Mouse (Mus musculus) intestine, embryonic 15.5 days (tissue): Measurements from ENCODE around the gene B3gnt8. TPM values are rescaled to one million over a fixed set of nuclear protein-coding genes. Genes with fewer than 3 reads are reported as not detected.
A peak's percentile ranks its signal among the peaks of the same experiment; 100 is the strongest.
"Not testable (repeated sequence)": the region's sequence is repeated elsewhere in the genome, so short reads cannot be mapped to it uniquely, and the experiment has no call there.

Experiments used
- ATAC-seq: fragments of 200-750 bp; cut with Nextera tagmentation; 2 replicates; pipeline ENCODE4 v1.8.0; 2017; ENCODE audit warnings: moderate TSS enrichment, moderate library complexity
- H3K27ac ChIP-seq: fragments of 300-500 bp; sonication (generic); 2 replicates; pipeline ENCODE4 v1.5.1; 2015; ENCODE audit warnings: mild to moderate bottlenecking, inconsistent platforms
- H3K27me3 ChIP-seq: fragments of 300-500 bp; sonication (generic); replicated peaks from 2 replicates; pipeline ENCODE4 v1.6.1; 2015; ENCODE audit warnings: inconsistent platforms
- H3K36me3 ChIP-seq: fragments of 300-500 bp; sonication (generic); 2 replicates; pipeline ENCODE4 v1.6.1; 2015; ENCODE audit warnings: inconsistent platforms
- H3K4me1 ChIP-seq: fragments of 300-500 bp; sonication (generic); replicated peaks from 2 replicates; pipeline ENCODE4 v1.6.1; 2015; ENCODE audit warnings: inconsistent platforms
- H3K4me2 ChIP-seq: fragments of 300-500 bp; sonication (generic); replicated peaks from 2 replicates; pipeline ENCODE4 v1.6.1; 2015; ENCODE audit warnings: mild to moderate bottlenecking, inconsistent platforms
- H3K4me3 ChIP-seq: fragments of 300-500 bp; sonication (generic); replicated peaks from 2 replicates; pipeline ENCODE4 v1.5.1; 2015; ENCODE audit warnings: inconsistent platforms
- H3K9ac ChIP-seq: fragments of 300-500 bp; sonication (generic); 2 replicates; pipeline ENCODE4 v1.6.1; 2015; ENCODE audit warnings: inconsistent platforms
- H3K9me3 ChIP-seq: fragments of 300-500 bp; sonication (generic); 2 replicates; pipeline ENCODE4 v1.6.1; 2016; ENCODE audit warnings: inconsistent platforms
- WGBS: fragments of 180-500 bp; shearing (Covaris S2); methylation state at CpG from one replicate; pipeline ENCODE4 v1.1.7; 2015; 5-methylcytosine and 5-hydroxymethylcytosine counted together
- polyA plus RNA-seq: library from polyadenylated mRNA; unstranded; fragments of >200 nt; fragmentation: Nextera tagmentation; extraction: Ambion mirVana; gene quantifications from 2 replicates; pipeline ENCODE4 v1.2.1, GENCODE M21; 2015

B3gnt8 gene
- polyA plus RNA-seq: 7.1 and 8.6 TPM in 2 replicates

GRCm38 (mm10) chr7:25626509-25627430, at the start of gene B3gnt8:
TSS of gene B3gnt8 (plus strand) at chr7:25626654.
- peaks cover 25% of the 10 kb centered on the region for H3K4me1 ChIP-seq
- H3K27ac ChIP-seq: peak within 1 kb of the TSS; percentile 60
- peak within 1 kb of the TSS; percentile 48 for H3K4me3 ChIP-seq
- H3K9me3 ChIP-seq: no peaks in the 10 kb centered on the region
- ATAC-seq: peak; percentile 55
- peaks cover 16% of the 10 kb centered on the region; the same call in 1 of the 2 replicates for H3K36me3 ChIP-seq
- peak within 1 kb of the TSS; percentile 57 for H3K9ac ChIP-seq
- peak within 1 kb of the TSS; percentile 84 for H3K4me2 ChIP-seq
- WGBS: 14% methylated on average over 29 of the region's 29 CpGs
- H3K27me3 ChIP-seq: no peaks in the 10 kb centered on the region

DNA sequence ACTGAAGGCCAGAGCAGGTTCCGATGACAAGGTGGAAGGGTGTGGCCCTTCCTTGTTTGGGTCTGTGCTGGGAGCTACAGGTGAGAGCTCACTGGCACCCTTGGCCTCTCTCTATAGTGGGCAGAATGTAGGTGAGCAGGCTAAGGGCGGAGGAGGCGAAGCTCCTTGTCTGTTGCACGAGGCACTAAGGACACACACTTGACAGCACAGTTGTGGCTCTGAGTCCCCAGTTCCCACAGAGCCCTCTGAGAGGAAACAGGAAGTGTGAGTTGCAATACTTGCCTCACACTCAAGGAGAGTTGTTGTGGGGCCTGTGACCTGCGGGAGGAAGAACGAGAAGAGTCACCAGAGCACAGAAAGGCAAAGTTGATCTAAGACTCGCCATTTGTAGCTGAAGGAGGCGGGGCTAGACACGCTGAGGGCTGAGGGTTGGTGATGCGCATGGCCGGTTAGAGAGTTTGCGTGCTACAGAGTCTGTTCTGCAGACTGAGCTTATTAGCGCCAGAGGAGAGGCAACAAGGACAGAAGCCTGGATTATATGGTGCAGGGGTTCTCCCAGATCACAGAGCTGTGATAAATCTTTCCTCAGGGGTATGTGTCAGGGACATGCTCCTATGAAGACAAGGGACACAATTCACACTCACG, 49.5 kb upstream of the B3gnt8 start:
- WGBS: 60% methylated on average over 14 of the region's 14 CpGs
- H3K27me3 ChIP-seq, H3K4me2 ChIP-seq, H3K36me3 ChIP-seq, H3K4me1 ChIP-seq, H3K4me3 ChIP-seq, H3K9me3 ChIP-seq, H3K27ac ChIP-seq, H3K9ac ChIP-seq: not testable (repeated sequence)
- peak; percentile 77 for ATAC-seq

- Histone ChIP-seq H3K27ac (no peak overlapping the region), H3K36me3 (no peaks in the 10 kb centered on the region), H3K4me3 (no peak overlapping the region), H3K4me1 (peaks cover 8% of the 10 kb centered on the region), H3K4me2 (no peak overlapping the region), H3K9me3 (no peaks in the 10 kb centered on the region), H3K9ac (no peak overlapping the region), H3K27me3 (no peaks in the 10 kb centered on the region)
- 82% methylated on average over 10 of the region's 10 CpGs for WGBS
- no peak for ATAC-seq
These were observed 47.0 kb upstream of the B3gnt8 start for GRCm38 (mm10) chr7:25579441-25579840.

DNA sequence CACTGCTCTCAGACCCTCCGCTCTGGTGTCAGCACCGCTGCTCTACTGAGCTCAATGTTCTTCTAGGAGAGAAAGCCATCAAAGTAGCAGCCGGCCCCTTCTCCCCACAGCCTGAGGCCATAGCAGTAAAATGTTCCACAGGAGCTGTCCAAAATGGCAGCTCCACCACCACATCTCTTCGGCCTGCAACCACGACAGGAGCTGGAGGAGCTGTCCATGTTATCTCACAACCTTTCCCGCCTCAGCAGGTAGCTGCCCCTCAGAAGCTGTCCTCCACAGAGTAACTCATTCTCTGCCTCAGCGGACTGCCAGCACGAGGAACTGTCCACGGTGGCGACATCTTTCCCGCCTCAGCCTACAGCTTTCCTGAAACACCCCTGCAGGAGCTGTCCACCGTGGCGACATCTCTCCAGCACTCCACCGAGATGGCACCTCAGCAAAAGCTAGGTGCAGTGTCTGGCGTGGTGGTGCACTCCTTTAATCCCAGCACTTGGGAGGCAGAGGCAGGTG, 44.1 kb upstream of the B3gnt8 start:
- H3K36me3 ChIP-seq: no peaks in the 10 kb centered on the region
- no peak overlapping the region for H3K27ac ChIP-seq
- WGBS: 87% methylated on average over 15 of the region's 15 CpGs
- H3K9ac ChIP-seq: no peak overlapping the region
- no peaks in the 10 kb centered on the region for H3K4me1 ChIP-seq
- H3K4me2 ChIP-seq: no peak overlapping the region
- no peaks in the 10 kb centered on the region for H3K9me3 ChIP-seq
- H3K27me3 ChIP-seq: no peaks in the 10 kb centered on the region
- H3K4me3 ChIP-seq: no peak overlapping the region
- ATAC-seq: no peak

DNA sequence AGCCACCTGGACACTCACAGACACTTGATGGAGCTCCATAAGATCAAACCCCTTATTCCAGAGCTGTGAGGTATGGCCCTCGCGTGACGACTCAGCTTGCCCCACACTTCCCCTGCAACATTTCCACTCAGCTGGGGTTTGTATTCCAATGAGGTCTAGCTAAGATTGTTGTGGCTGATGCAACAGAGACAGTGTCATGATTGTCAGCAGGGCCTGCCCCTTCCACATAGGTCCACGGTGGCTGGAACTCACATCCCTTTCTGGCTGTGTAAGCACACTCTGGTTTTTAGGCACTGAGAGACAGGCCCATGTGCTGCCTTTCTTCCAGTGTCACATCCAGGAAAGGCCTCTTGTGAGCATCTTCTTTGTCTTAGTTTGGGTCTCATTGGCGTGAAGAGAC, 41.8 kb upstream of the B3gnt8 start:
- no peak for ATAC-seq
- WGBS: 83% methylated on average over 5 of the region's 5 CpGs

GRCm38 (mm10) chr7:25585351-25586204, 40.9 kb upstream of the B3gnt8 start:
- no peak overlapping the region for H3K27ac ChIP-seq
- WGBS: 76% methylated on average over 9 of the region's 9 CpGs
- no peaks in the 10 kb centered on the region for H3K9me3 ChIP-seq
- H3K4me1 ChIP-seq: no peaks in the 10 kb centered on the region
- H3K36me3 ChIP-seq: no peaks in the 10 kb centered on the region
- H3K9ac ChIP-seq: no peak overlapping the region
- H3K4me2 ChIP-seq: no peak overlapping the region
- ATAC-seq: no peak
- no peaks in the 10 kb centered on the region for H3K27me3 ChIP-seq
- no peak overlapping the region for H3K4me3 ChIP-seq

More for the DNA sequence above, 41.8 kb upstream of the B3gnt8 start:
- no peaks in the 10 kb centered on the region for H3K27me3 ChIP-seq
- H3K9me3 ChIP-seq: no peaks in the 10 kb centered on the region
- no peak overlapping the region for H3K4me3 ChIP-seq
- H3K36me3 ChIP-seq: no peaks in the 10 kb centered on the region
- no peak overlapping the region for H3K9ac ChIP-seq
- H3K4me1 ChIP-seq: no peaks in the 10 kb centered on the region
- no peak overlapping the region for H3K27ac ChIP-seq
- H3K4me2 ChIP-seq: no peak overlapping the region

DNA sequence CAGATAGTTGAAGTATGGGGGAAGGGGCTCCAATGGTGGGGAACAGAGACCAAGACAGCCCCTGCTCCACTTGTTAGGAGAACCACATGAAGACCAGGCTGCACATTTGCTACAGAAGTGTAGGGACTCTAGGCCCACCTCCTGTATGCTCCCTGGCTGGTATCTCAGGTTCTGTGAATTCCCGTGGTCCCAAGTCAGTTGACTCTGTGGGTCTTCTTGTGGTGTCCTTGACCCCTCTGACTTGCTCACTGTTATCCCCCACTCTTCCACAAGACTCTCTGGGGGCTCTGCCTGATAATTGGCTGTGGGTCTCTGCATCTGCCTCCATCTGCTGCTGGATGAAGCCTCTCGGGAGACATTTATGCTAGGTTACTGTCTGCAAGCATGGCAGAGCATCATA, 35.2 kb upstream of the B3gnt8 start:
- no peaks in the 10 kb centered on the region for H3K9me3 ChIP-seq
- no peaks in the 10 kb centered on the region for H3K27me3 ChIP-seq
- H3K36me3 ChIP-seq: no peaks in the 10 kb centered on the region
- no peak overlapping the region for H3K27ac ChIP-seq
- no peak overlapping the region for H3K9ac ChIP-seq
- H3K4me2 ChIP-seq: no peak overlapping the region
- no peak for ATAC-seq
- H3K4me3 ChIP-seq: no peak overlapping the region
- WGBS: 78% methylated on average over 2 of the region's 2 CpGs
- H3K4me1 ChIP-seq: no peaks in the 10 kb centered on the region

- Histone ChIP-seq H3K9ac (no peak overlapping the region), H3K4me2 (no peak overlapping the region), H3K4me3 (no peak overlapping the region), H3K9me3 (no peaks in the 10 kb centered on the region), H3K27me3 (no peaks in the 10 kb centered on the region), H3K4me1 (no peaks in the 10 kb centered on the region), H3K36me3 (no peaks in the 10 kb centered on the region), H3K27ac (no peak overlapping the region)
- ATAC-seq: no peak
- WGBS: 73% methylated on average over 3 of the region's 3 CpGs
These were observed 32.6 kb upstream of the B3gnt8 start for GRCm38 (mm10) chr7:25593859-25594258.

GRCm38 (mm10) chr7:25599663-25600062, 26.8 kb upstream of the B3gnt8 start:
- WGBS: 9% methylated on average over 10 of the region's 10 CpGs
- ATAC-seq: peak; percentile 55
- H3K4me1 ChIP-seq: no peaks in the 10 kb centered on the region
- H3K27ac ChIP-seq: no peak overlapping the region
- H3K9ac ChIP-seq: no peak overlapping the region
- H3K4me2 ChIP-seq: no peak overlapping the region
- H3K27me3 ChIP-seq: no peaks in the 10 kb centered on the region
- H3K36me3 ChIP-seq: no peaks in the 10 kb centered on the region
- no peak overlapping the region for H3K4me3 ChIP-seq
- H3K9me3 ChIP-seq: no peaks in the 10 kb centered on the region

DNA sequence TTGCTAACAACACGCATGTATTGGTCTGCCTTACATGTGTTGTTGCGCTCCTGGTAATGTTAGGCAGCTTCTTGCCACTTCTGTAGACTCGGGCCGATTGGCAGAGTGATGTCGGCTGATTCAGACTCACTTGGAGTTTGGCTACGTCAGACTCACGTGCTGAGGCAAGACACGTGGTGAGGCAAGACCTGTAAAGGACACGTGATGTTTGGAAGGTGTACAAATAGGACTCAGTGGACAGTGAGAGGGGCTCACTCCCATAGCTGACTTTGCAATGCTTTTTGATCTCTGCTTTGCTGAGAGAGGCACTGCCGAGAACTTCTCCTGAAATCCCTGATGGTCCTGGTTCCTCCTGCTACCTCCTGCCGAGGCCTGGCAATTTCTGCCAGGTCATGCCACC, 25.8 kb upstream of the B3gnt8 start:
- no peaks in the 10 kb centered on the region for H3K9me3 ChIP-seq
- H3K4me1 ChIP-seq: no peaks in the 10 kb centered on the region
- no peak overlapping the region for H3K4me2 ChIP-seq
- 82% methylated on average over 11 of the region's 11 CpGs for WGBS
- no peak overlapping the region for H3K27ac ChIP-seq
- no peak for ATAC-seq
- no peak overlapping the region for H3K4me3 ChIP-seq
- no peak overlapping the region for H3K9ac ChIP-seq
- no peaks in the 10 kb centered on the region for H3K36me3 ChIP-seq
- no peaks in the 10 kb centered on the region for H3K27me3 ChIP-seq

DNA sequence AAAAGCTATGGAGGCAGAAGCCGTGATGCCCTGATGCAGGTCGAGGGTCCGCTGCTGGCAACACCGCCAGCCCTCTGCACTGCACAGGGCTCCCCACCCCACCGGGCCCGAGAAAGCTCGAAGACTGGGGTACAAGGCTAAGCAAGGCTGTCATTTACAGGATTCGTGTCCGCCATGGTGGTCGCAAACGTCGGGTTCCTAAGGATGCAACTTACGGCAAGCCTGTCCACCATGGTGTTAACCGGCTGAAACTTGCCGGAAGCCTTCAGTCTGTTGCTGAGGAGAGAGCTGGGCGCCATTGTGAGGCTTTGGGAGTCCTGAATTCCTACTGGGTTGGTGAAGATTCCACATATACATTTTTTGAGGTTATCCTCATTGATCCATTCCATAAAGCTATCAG, 25.1 kb upstream of the B3gnt8 start:
- no peaks in the 10 kb centered on the region for H3K36me3 ChIP-seq
- no peak overlapping the region for H3K9ac ChIP-seq
- no peak for ATAC-seq
- 86% methylated on average over 16 of the region's 16 CpGs for WGBS
- H3K9me3 ChIP-seq: no peaks in the 10 kb centered on the region
- H3K4me3 ChIP-seq: no peak overlapping the region
- H3K27ac ChIP-seq: no peak overlapping the region
- no peak overlapping the region for H3K4me2 ChIP-seq
- no peaks in the 10 kb centered on the region for H3K27me3 ChIP-seq
- no peaks in the 10 kb centered on the region for H3K4me1 ChIP-seq

- no peak for ATAC-seq
- no peaks in the 10 kb centered on the region for H3K4me1 ChIP-seq
- no peak overlapping the region for H3K27ac ChIP-seq
- H3K36me3 ChIP-seq: no peaks in the 10 kb centered on the region
- H3K9ac ChIP-seq: no peak overlapping the region
- no peaks in the 10 kb centered on the region for H3K27me3 ChIP-seq
- no peaks in the 10 kb centered on the region for H3K9me3 ChIP-seq
- no peak overlapping the region for H3K4me2 ChIP-seq
- WGBS: 81% methylated on average over 4 of the region's 4 CpGs
- H3K4me3 ChIP-seq: no peak overlapping the region
These were observed 19.8 kb upstream of the B3gnt8 start for GRCm38 (mm10) chr7:25606625-25607063.
